Mouse (Mus musculus) neutrophil, adult 65 days (primary cell): ENCODE data around the gene Ttc28. TPM values are rescaled to one million over a fixed set of nuclear protein-coding genes. Genes with fewer than 3 reads are reported as not detected.

Experiments
- total RNA-seq: library from RNA; stranded (reverse); gene quantifications from 2 replicates; pipeline ENCODE4 v1.2.4, GENCODE M21; 2023

Gene Ttc28
- total RNA-seq = 0.95 and 1.9 TPM in 2 replicates

GRCm38 (mm10) chr5:110879584-110880374 lies at the start of gene Ttc28:
Gene Ttc28 (plus strand): TSS chr5:110879803.

GRCm38 (mm10) chr5:110839678-110840365 lies 39.8 kb upstream of the Ttc28 start, which contains the start of the genes Hscb and Chek2:
Gene Hscb (minus strand): TSS chr5:110839777.
Gene Chek2 (plus strand): TSS chr5:110839979.

GRCm38 (mm10) chr5:111330417-111331098 lies 451.0 kb downstream of the Ttc28 start, which contains the start of gene Pitpnb:
Gene Pitpnb (plus strand): TSS chr5:111330763.

Other genes with a start within 250 kb of the Ttc28 start
- 23.1 and 25.6 TPM in 2 replicates for gene Noc4l, start 226.4 kb upstream of the Ttc28 start, total RNA-seq
- 15.2 and 27.9 TPM in 2 replicates for gene Ddx51, start 226.4 kb upstream of the Ttc28 start, total RNA-seq
- gene Ep400, start 109.1 kb upstream of the Ttc28 start, total RNA-seq = 127 and 151 TPM in 2 replicates
- 10.8 and 11.6 TPM in 2 replicates for gene Pus1, start 99.1 kb upstream of the Ttc28 start, total RNA-seq
- 176 and 241 TPM in 2 replicates for gene Ulk1, start 69.7 kb upstream of the Ttc28 start, total RNA-seq
- 6.4 and 6.5 TPM in 2 replicates for gene Hscb, start 40.0 kb upstream of the Ttc28 start, total RNA-seq
- gene Chek2, start 39.8 kb upstream of the Ttc28 start, total RNA-seq = 9.3 and 9.4 TPM in 2 replicates